Mouse (Mus musculus): Measurements from ENCODE around the gene Klhl9.
"Not testable (repeated sequence)": the region's sequence is repeated elsewhere in the genome, so short reads cannot be mapped to it uniquely, and the experiment has no call there.

The Klhl9 gene
- long read RNA-seq, experiment 1, full-length matches to known transcripts: 18 of 18 reads
- long read RNA-seq, experiment 1, partial matches to known transcripts: 0 of 18 reads
- long read RNA-seq, experiment 1, other reads (novel, unspliced or antisense): 0 of 18 reads
- long read RNA-seq, experiment 2, full-length matches to known transcripts: 20 of 20 reads
- long read RNA-seq, experiment 2, partial matches to known transcripts: 0 of 20 reads
- long read RNA-seq, experiment 2, other reads (novel, unspliced or antisense): 0 of 20 reads

GRCm38 (mm10) chr4:88721791-88722721 is at the start of gene Klhl9, which contains the start of gene Gm26566:
TSS of gene Klhl9 (minus strand) at chr4:88722465.
TSS of gene Gm26566 (plus strand) at chr4:88721805.
- intact Hi-C loops (cut with DNase I): no loop called here

GRCm38 (mm10) chr4:88763384-88764018 is 41.2 kb upstream of the Klhl9 start:
- intact Hi-C loops (cut with DNase I): not testable (repeated sequence)

GRCm38 (mm10) chr4:88762341-88762740 is 40.1 kb upstream of the Klhl9 start:
- intact Hi-C loops (cut with DNase I): not testable (repeated sequence)

GRCm38 (mm10) chr4:88761776-88762175 is 39.5 kb upstream of the Klhl9 start:
- intact Hi-C loops (cut with DNase I): not testable (repeated sequence)

GRCm38 (mm10) chr4:88760431-88760830 is 38.2 kb upstream of the Klhl9 start:
- intact Hi-C loops (cut with DNase I): not testable (repeated sequence)

GRCm38 (mm10) chr4:88759610-88760268 is 37.5 kb upstream of the Klhl9 start, which contains the start of gene Gm13283:
TSS of gene Gm13283 (plus strand) at chr4:88760119.
- intact Hi-C loops (cut with DNase I): not testable (repeated sequence)

GRCm38 (mm10) chr4:88758751-88759150 is 36.5 kb upstream of the Klhl9 start:
- intact Hi-C loops (cut with DNase I): not testable (repeated sequence)

- intact Hi-C loops (cut with DNase I): not testable (repeated sequence)
Measured at GRCm38 (mm10) chr4:88757628-88758031, 35.4 kb upstream of the Klhl9 start.

- intact Hi-C loops (cut with DNase I): not testable (repeated sequence)
Measured at GRCm38 (mm10) chr4:88756581-88757513, 34.6 kb upstream of the Klhl9 start.

GRCm38 (mm10) chr4:88754818-88755340 is 32.6 kb upstream of the Klhl9 start, which contains the start of gene Gm13271:
TSS of gene Gm13271 (plus strand) at chr4:88754868.
- intact Hi-C loops (cut with DNase I): not testable (repeated sequence)

- intact Hi-C loops (cut with DNase I): no loop called here
Measured at GRCm38 (mm10) chr4:88749926-88750325, 27.7 kb upstream of the Klhl9 start.

- intact Hi-C loops (cut with DNase I): no loop called here
Measured at GRCm38 (mm10) chr4:88744207-88744606, 21.9 kb upstream of the Klhl9 start.

- intact Hi-C loops (cut with DNase I): no loop called here
Measured at GRCm38 (mm10) chr4:88742771-88743371, 20.6 kb upstream of the Klhl9 start.

- intact Hi-C loops (cut with DNase I): no loop called here
Measured at GRCm38 (mm10) chr4:88741426-88741825, 19.2 kb upstream of the Klhl9 start.

- intact Hi-C loops (cut with DNase I): no loop called here
Measured at GRCm38 (mm10) chr4:88739036-88739435, 16.8 kb upstream of the Klhl9 start.

- intact Hi-C loops (cut with DNase I): no loop called here
Measured at GRCm38 (mm10) chr4:88738480-88738879, 16.2 kb upstream of the Klhl9 start.

- intact Hi-C loops (cut with DNase I): loop anchor here (1.0 kb wide), 1 partner anchor 31 kb away; no protein-coding TSS in a partner anchor
Measured at GRCm38 (mm10) chr4:88727324-88727723, 5.1 kb upstream of the Klhl9 start.

GRCm38 (mm10) chr4:88726727-88727126 is 4.5 kb upstream of the Klhl9 start:
- intact Hi-C loops (cut with DNase I): loop anchor here (1.0 kb wide), 1 partner anchor 30 kb away; no protein-coding TSS in a partner anchor

GRCm38 (mm10) chr4:88723497-88724090 is 1.3 kb upstream of the Klhl9 start:
- intact Hi-C loops (cut with DNase I): no loop called here

Data from adrenal gland (tissue).